Mouse (Mus musculus) olfactory bulb, adult 2 months (tissue): ENCODE measurements around the gene Hsd17b2.

Source experiments
- CTCF ChIP-seq: fragments of 200-500 bp; IDR thresholded peaks from 2 replicates; pipeline ENCODE4 v1.5.1; 2012; ENCODE audit warnings: low read depth, mild to moderate bottlenecking, low read length, moderate library complexity; ENCODE audit not compliant: insufficient read depth
- POLR2A ChIP-seq: fragments of 200-500 bp; IDR thresholded peaks from 2 replicates; pipeline ENCODE4 v1.6.1; 2012; ENCODE audit warnings: mild to moderate bottlenecking, low read depth, low read length, moderate library complexity; ENCODE audit not compliant: insufficient read depth

DNA sequence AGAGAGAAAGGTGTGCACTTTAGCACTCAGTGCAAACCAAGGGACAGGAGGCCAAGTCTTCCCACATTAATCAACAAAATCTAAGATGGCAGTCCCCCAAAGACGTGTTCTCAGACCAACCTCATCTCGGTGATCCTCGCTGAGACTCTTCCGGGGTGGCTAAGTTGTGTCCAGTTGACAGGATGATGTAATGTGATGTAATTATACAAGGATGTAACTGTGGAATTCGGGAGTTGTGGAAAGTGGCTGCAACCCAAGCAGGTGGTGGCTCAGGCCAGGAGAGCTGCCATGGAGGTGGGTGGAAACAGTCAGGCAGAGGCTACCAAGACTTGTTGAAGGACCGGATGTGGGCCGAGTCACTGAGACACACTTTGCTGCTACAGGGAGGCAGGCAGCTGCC, 13.8 kb upstream of the Hsd17b2 start:
- no peak for TF ChIP-seq CTCF
- TF ChIP-seq POLR2A, result no peak
